11 mouse cellular contexts compared by ENCODE assay signal in the genomic region with DNA sequence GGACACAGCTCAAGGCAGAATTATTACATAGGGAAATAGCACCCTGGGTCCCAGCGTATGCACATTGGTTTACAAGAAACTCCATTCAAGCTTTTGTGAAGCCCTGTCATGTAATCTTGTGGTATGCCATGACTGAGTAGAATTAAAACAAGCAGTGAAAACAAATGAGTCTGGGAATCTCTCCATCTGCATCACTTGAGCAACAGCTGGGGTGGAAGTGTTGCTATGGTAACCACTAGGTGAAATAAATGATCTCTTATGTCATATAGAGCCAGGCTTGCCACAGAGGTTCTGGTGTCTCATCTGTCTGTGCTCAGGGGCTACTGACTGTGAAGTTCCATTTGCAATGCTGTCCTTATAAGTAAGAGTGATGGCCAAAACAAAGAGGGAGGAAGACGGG.
DNase-seq lines count a peak whose midpoint lies in the region; ATAC-seq and TF ChIP-seq lines count a peak whose summit lies in the region.
"Had no signal": no experiment of that assay in that cellular context is flagged by ENCODE, and none has a peak within 500 bp of the region (broad histone marks: within the 10 kb centered on the region; RNA-seq: fewer than 3 reads in every experiment).

No protein-coding gene starts in this region.

- H3K27ac ChIP-seq in forebrain, postnatal 0 days (ENCODE audit: low read depth, low read length), result no peak overlapping the region
- H3K27ac ChIP-seq in neural tube, embryonic 15.5 days (replicated peaks), result 0 out of 2 replicates have a peak overlapping the region, but pooled peaks have one; percentile 18
- H3K27ac ChIP-seq: macrophage had no signal

- peak; percentile 2 to 19 for DNase-seq in left cerebral cortex, adult 9 months (ENCODE audit: low spot score in 2 of 2)
- no peak for DNase-seq in left cerebral cortex, adult 11 months (ENCODE audit: low spot score)
- peak; percentile 45 for DNase-seq in forebrain, postnatal 0 days
- peak; percentile 36 for DNase-seq in layer of hippocampus, adult 9-11 months
- no peak for DNase-seq in lung, postnatal 14 days
- no peak for DNase-seq in thymus, postnatal 36 days
- DNase-seq: cerebellum, adult 11-12 months; thymus, adult 18-20 months had no signal

- no peaks in the 10 kb centered on the region for H3K27me3 ChIP-seq in forebrain, postnatal 0 days (ENCODE audit: insufficient read depth, low read length)
- H3K27me3 ChIP-seq in neural tube, embryonic 15.5 days (replicated peaks), result no peaks in the 10 kb centered on the region
- H3K27me3 ChIP-seq: heart, embryonic 12.5 days had no signal

- ATAC-seq in forebrain, postnatal 0 days, result peak; percentile 76
- peak; percentile 66; the same call in 1 of the 2 replicates for ATAC-seq in neural tube, embryonic 15.5 days (ENCODE audit: low FRiP score)

- H3K36me3 ChIP-seq in forebrain, postnatal 0 days (ENCODE audit: insufficient read depth), result no peaks in the 10 kb centered on the region
- H3K36me3 ChIP-seq in neural tube, embryonic 15.5 days, result no peaks in the 10 kb centered on the region
- H3K36me3 ChIP-seq: heart, embryonic 12.5 days had no signal

- H3K4me3 ChIP-seq in forebrain, postnatal 0 days (ENCODE audit: low read depth, low read length), result no peak overlapping the region
- H3K4me3 ChIP-seq in neural tube, embryonic 15.5 days (replicated peaks), result no peak overlapping the region
- H3K4me3 ChIP-seq: heart, embryonic 12.5 days had no signal

- H3K4me1 ChIP-seq in forebrain, postnatal 0 days (ENCODE audit: insufficient read depth), result 0 out of 2 replicates have a peak, but pooled peaks cover 4% of the 10 kb centered on the region
- peaks cover 12% of the 10 kb centered on the region; the same call in 1 of the 2 replicates for H3K4me1 ChIP-seq in neural tube, embryonic 15.5 days

- no peaks in the 10 kb centered on the region for H3K9me3 ChIP-seq in forebrain, postnatal 0 days (ENCODE audit: low read length)
- H3K9me3 ChIP-seq in neural tube, embryonic 15.5 days (replicated peaks), result no peaks in the 10 kb centered on the region
- H3K9me3 ChIP-seq: heart, embryonic 12.5 days had no signal

- TF ChIP-seq CTCF in forebrain, postnatal 0 days (IDR thresholded peaks at IDR 0.05; ENCODE audit: low read depth), result no peak

- no peak overlapping the region for H3K9ac ChIP-seq in forebrain, postnatal 0 days
- H3K9ac ChIP-seq in neural tube, embryonic 15.5 days (replicated peaks), result no peak overlapping the region
- H3K9ac ChIP-seq: heart, embryonic 12.5 days had no signal

- no peak overlapping the region for H3K4me2 ChIP-seq in forebrain, postnatal 0 days (ENCODE audit: low read depth)
- no peak overlapping the region for H3K4me2 ChIP-seq in neural tube, embryonic 15.5 days
- H3K4me2 ChIP-seq: heart, embryonic 12.5 days had no signal

- 37% methylated on average over 2 of the region's 2 CpGs for WGBS in forebrain, postnatal 0 days
- WGBS in neural tube, embryonic 15.5 days, result 34% methylated on average over 2 of the region's 2 CpGs

Comparison
In these comparisons a context has a peak if more than half of its experiments do, and no peak if none do; other contexts are left out.
1. DNase-seq: peak in left cerebral cortex, adult 9 months (2 of 2), forebrain, postnatal 0 days (single experiment) and layer of hippocampus, adult 9-11 months (single experiment); none in left cerebral cortex, adult 11 months (single experiment), lung, postnatal 14 days (single experiment) and thymus, postnatal 36 days (0 of 2).